Mouse (Mus musculus) gonadal fat pad, adult 2 months (tissue): ENCODE measurements around the gene Car4. TPM values are rescaled to one million over a fixed set of nuclear protein-coding genes. Genes with fewer than 3 reads are reported as not detected.

ENCODE experiments used
- DNase-seq: peaks from one replicate; pipeline ENCODE4 v3.0.0-alpha.2; 2012; ENCODE audit warnings: low read depth
- polyA plus RNA-seq: library from polyadenylated mRNA; depleted of rRNA; stranded (reverse); fragments of >200 nt; gene quantifications from 2 replicates; pipeline ENCODE4 v1.2.3, GENCODE M21; 2012; rRNA removed

Car4 gene
- 86.5 and 91.9 TPM in 2 replicates for polyA plus RNA-seq

DNA sequence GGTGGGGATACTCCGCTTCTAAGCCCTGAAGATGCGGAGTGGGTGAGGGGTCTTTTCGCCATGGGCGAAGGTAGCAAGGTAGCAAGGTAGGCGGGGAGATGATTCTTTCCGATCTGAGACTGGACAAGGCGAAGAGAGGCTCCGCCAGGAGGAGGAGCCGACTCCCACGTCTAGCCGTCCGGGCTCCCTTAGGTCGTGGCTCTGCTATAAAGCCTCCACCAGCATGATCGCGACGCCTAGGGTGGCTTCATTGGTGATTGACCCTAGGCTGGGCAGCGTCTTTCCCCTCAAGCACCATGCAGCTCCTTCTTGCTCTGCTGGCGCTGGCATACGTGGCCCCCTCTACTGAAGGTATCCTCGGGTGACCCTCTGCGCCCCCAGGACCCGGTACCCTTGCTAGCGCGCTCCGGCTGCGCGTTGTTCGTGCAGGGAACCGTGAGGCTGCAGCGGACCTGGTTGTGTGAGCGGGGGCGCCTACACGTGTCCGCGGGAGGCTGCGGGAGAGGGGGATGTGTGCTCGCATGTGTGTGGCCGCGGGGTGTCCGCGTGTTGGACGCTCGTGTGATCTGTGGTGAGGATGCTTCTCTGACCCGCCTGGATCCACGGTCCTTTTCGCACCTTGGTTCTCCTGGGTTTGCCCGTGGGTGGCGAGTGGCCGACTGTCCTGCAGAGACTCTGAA is at the start of gene Car4:
Gene Car4, plus strand, starts transcription at position 196 of the 680 bp plus-strand sequence.
- DNase-seq: no peak

DNA sequence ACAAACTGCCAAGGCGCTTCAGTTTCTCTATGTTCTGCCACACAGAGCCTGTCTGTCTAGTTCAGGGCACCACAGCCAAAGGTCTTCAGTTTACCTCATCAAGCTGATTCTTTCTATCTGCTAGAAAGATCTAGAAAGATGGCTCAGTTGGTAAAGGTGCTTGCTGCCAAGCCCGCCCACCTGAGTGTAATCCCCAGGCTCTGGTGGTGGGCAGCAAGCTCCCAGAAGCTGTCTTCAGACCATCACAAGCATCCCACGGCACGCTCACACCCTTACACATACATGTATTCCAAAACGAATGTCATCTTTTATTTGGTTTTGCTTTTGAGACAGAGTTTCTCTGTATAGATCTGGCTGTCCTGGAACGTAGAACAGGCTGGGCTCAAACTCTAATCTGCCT is 49.1 kb upstream of the Car4 start:
- DNase-seq: no peak

DNA sequence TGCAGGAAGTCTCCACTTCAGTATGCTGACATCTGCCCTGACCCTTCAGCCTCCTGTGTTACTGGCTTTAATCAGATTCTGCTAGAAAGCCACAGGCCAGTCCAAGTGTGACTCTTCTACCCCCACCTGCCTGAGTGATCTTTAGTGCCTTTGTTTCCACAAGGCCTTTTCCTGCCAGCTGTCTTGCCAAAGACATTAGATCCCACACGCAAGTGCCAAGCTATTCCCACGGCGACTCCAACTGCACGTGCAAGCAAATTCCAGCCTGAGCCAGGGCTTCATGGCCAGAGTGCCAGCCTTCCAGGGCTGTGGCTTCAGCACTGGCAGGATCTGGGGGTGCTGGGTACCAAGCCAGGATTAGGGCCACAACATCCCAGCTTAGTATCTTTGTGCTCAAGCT is 47.2 kb upstream of the Car4 start:
- DNase-seq: no peak

- no peak for DNase-seq
Observed at GRCm38 (mm10) chr11:84914673-84915072, 42.9 kb upstream of the Car4 start.

GRCm38 (mm10) chr11:84916053-84916702 is 41.4 kb upstream of the Car4 start, which contains the start of gene Znhit3:
Gene Znhit3, minus strand, starts transcription at chr11:84916366.
- DNase-seq: no peak

DNA sequence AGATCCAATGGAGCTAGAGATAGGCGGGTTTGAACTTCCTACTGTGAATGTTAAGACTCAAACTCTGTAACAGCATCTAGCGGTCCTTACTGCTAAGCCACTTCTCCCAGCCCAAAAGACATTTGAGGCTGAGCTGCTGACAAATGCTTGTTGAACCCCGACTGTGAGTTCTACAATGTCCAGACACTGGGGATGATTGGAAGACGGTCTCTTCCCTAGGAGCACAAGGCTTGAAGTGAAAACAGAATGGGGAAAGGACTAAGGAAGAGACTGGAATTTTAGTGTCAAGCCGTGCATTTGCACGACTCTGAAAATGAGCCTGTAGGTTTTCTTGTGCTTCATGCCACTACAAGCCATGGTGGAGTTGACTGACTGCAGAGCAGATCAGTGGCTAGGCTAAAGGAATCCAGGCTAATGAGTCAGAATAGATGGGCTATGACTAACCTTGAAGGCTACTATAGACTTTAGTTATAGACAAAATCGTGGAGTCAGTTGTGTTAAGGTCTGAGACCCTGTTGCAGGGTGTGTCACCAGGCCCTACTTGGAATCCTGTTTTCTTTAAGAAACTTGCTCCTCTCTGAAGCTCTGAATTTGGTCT is 40.8 kb upstream of the Car4 start:
- DNase-seq: no peak

- no peak for DNase-seq
Observed at GRCm38 (mm10) chr11:84918425-84918824, 39.2 kb upstream of the Car4 start.

GRCm38 (mm10) chr11:84919276-84919675 is 38.3 kb upstream of the Car4 start:
- no peak for DNase-seq

GRCm38 (mm10) chr11:84919951-84920350 is 37.6 kb upstream of the Car4 start:
- no peak for DNase-seq

DNA sequence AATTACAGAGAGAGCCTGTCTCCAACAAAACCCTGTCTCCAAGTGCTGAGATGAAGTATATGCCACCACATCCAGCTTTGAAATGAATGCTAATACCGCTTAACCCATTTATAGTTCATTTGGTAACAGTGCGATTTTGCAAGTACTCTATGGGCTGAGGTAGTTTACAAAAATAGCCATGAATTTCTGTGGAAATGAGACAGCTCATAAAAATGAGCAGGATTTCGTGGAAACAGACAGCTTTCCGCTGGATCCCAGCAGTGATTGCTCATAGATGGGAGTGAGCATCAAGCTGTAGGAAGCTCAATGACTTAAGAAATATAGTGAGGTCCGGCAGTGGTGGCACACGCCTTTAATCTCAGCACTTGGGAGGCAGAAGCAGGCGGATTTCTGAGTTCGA is 36.6 kb upstream of the Car4 start:
- DNase-seq: no peak

DNA sequence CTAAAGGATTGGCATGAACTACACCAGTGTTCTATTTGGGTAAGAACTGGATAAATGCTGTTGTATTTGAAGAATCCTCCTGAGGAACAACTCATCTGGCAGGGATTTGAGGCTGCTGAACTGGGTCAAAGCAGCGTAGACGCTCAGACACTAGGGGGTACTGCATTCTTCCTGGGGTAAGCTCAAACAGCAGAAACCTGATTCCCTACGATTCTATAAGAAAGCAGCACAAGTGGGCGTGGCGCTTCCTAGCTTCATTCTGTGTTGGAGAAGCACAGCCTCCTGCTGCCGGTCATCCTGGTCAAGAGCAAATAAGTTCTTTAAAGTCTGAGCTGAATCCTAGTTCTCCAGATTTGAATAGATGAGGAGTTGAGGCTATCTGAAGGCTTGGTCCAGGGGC is 25.3 kb upstream of the Car4 start:
- no peak for DNase-seq

DNA sequence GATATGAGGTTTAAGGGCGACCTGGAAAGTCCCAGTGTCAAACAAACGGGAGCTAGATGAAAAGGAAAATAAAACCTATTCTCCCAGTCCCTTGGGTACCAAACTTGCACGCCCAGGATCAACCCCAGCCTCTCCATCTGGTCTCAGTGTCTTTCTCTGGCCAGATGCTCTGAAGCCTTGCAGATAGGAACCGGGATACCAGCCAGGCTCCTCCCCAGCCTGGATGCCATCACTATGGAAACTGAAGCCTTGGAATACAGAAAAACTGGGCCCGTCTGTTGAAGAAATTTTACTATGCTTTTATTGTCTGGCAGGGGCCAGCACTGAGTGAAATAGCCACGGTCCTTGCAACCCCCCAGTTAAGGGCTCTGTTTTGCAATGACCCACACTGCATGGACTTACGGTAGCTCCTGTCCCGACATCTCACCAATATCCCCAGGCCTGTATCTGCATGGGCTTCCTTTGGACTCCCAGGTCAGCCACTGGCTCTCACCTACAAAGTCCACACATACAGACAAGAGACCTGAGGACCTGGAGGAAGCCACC is 18.0 kb upstream of the Car4 start:
- no peak for DNase-seq

DNA sequence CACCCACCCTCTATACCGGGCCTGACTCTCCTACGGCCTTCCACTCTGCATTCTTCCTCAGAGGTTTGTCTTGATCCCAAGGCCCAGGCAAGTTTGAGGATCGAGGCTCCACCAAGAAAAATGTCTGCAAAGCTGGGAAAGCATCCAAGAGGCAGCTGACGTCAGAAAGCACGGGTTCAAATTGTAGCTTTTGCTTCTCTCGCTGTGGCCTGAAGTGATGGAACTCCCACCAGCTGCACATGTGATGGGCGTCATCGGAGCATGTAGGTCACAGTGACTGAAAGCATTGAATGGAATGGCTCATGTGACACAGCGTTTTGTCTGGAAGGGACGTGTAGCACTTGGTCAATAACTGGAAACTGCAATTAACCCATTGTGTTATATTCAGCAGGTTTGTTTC is 17.4 kb upstream of the Car4 start:
- DNase-seq: no peak

- no peak for DNase-seq
Observed at GRCm38 (mm10) chr11:84943948-84944347, 13.6 kb upstream of the Car4 start.

GRCm38 (mm10) chr11:84944639-84945435 is 12.7 kb upstream of the Car4 start:
- DNase-seq: no peak

- DNase-seq: no peak
Observed at GRCm38 (mm10) chr11:84945841-84946240, 11.7 kb upstream of the Car4 start.

DNA sequence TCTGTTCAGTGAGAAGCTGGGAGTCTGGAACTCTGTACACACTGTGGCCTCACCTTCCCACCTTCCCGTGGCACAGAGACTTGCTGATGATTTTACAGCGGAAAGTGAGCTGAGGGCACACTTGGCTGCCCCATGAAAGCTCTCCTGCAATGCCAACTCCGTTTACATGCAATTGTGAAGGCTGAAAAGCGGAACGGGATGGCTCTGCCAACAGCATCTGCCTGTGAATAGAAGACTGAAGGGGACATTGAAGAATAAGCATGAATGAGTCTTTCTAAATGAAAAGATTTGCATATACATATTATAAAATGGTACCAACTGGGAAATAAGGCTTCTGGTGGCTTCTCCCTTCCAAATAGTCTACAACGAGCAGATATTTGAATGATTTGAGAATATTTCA is 10.4 kb upstream of the Car4 start:
- DNase-seq: no peak

GRCm38 (mm10) chr11:84948114-84948513 is 9.5 kb upstream of the Car4 start:
- DNase-seq: no peak

DNA sequence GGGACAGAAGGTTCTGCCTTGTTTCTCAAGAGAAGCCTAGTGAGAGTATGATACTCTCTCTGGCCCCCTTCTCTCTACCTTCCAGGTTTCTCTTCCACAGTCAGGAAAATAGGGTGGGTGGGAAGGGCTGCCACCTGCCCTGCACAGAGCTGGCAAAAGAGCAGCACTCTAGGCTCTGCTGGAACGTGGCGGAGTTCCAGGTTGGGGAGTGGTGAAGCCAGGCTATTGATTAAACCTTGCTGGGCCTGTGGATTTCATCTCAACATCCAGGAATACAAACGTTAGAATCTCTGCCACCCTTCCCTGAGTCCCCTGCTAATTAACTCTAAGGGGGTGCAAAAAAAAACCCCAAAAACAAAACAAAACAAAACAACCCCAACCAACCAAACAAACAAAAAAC is 9.1 kb upstream of the Car4 start:
- no peak for DNase-seq

- no peak for DNase-seq
Observed at GRCm38 (mm10) chr11:84952611-84953010, 5.0 kb upstream of the Car4 start.

DNA sequence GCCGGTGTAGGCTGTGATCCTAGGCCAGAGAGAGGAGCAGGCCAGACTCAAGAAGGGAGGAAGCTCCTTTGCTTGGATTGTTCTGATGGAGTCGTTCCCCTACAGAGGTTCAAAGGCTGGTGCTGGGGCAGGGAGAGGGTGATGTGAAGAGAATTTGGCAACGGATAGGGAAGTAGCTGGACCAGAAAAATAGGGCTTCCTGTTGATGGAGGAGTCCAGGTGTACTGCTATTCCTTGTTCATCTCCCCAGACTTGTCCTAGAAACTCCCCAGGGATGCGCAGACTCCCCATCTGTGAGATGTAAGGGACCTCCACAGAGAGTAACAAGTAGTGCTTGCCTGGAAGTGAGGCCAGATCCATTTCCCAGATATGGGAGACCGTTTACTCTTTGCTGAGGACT is 1.2 kb upstream of the Car4 start:
- no peak for DNase-seq

DNA sequence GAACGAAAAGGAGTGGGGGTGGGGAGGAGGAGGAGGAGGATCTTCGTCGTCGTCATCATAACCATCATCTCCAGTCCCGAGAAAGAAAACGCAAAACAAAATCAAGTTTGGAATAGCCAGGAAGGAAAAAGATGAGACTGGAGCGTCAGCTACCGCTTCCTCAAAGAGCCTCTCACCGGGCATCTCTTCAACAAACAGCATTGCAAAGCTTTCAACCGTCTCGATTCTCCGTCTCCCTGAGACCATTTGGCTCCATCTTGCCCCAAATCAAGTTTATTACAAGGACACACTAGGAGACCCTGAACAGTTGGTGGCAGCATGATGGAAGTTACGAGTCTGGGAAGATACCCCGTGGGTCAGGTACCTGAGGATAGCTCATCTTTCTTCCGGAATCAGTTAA is 415 bp upstream of the Car4 start:
- no peak for DNase-seq
